Mouse (Mus musculus) lung, adult 2 months (tissue): Measurements from ENCODE around the gene Cryga. TPM values are rescaled to one million over a fixed set of nuclear protein-coding genes. Genes with fewer than 3 reads are reported as not detected.

Experiments used
- DNase-seq: peaks from one replicate; pipeline ENCODE4 v3.0.0; 2022
- H3K4me1 ChIP-seq: fragments of 200-500 bp; 2 replicates; pipeline ENCODE4 v1.6.1; 2011; ENCODE audit warnings: low read length; ENCODE audit not compliant: control insufficient read depth, insufficient read depth
- H3K4me3 ChIP-seq: fragments of 200-500 bp; replicated peaks from 2 replicates; pipeline ENCODE3; 2011; ENCODE audit warnings: low read depth, mild to moderate bottlenecking, control low read depth, low read length; ENCODE audit errors: extremely low read depth
- CTCF ChIP-seq: fragments of 200-500 bp; IDR thresholded peaks from 2 replicates; pipeline ENCODE4 v1.5.1; 2011; ENCODE audit warnings: mild to moderate bottlenecking, low read length, control low read depth; ENCODE audit not compliant: insufficient read depth
- POLR2A ChIP-seq: fragments of 200-500 bp; IDR thresholded peaks from 2 replicates; pipeline ENCODE4 v1.6.1; 2011; ENCODE audit warnings: low read depth, mild to moderate bottlenecking, control low read depth, low read length, borderline replicate concordance; ENCODE audit errors: extremely low read depth
- WGBS: fragments of 180-500 bp; shearing (Covaris S2); methylation state at CpG from one replicate; pipeline ENCODE4 v1.1.7; 2018; 5-methylcytosine and 5-hydroxymethylcytosine counted together
- polyA plus RNA-seq: library from polyadenylated mRNA; depleted of rRNA; stranded (reverse); fragments of >200 nt; gene quantifications from 2 replicates; pipeline ENCODE4 v1.2.3, GENCODE M21; 2012

The Cryga gene
- polyA plus RNA-seq, 1 experiment, result not detected

DNA sequence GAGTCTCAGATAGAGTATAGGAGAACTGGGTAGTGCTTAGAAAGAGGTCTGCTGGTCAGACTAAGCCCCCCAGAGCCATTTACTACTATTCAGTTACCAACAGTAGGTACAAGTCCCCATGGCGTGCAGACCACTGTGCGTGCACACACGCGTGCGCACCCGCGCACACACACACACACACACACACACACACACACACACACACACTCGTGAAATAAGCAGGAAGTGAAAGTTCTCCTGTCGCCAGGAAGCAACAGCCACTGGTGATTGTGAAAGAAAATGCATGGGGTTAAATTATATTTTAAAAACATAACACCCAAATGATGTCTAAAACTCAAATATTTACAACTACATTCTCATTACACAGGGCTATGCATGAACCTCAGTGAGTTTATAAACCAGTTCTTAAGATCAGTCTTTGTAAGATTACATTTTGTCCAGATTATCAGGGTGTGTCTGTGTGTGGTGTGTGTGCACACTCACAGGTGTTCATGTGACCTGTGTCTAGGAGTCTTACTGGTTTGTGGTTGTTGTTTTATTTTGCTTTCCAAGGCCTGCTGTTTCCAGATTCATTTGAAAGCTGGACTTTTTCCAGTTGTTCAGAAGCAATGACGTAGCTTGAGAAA lies 4.6 kb upstream of the Cryga start:
- 78% methylated on average over 10 of the region's 10 CpGs for WGBS
- TF ChIP-seq CTCF, result no peak
- TF ChIP-seq POLR2A, result no peak
- DNase-seq, result no peak
- H3K4me3 ChIP-seq, result no peak overlapping the region
- H3K4me1 ChIP-seq, result no peaks in the 10 kb centered on the region

DNA sequence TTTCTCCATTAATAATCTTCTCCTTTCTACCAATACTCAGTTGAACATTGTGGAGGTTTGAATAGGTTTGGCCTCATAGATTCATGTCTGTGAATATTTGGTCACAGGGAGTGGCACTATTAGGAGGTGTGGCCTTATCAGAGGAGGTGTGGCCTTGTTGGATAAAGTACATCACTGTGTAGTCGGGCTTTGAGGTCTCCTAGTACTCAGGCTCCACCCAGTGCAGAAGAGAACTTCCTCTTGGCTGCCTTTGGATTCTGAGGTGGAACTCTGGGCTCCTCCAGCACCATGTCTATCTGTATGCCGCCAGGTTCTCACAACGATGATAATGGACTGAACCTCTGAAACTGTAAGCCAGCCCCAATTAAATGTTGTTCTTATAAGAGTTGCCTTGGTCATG lies 6.2 kb downstream of the Cryga start:
- 82% methylated on average over 3 of the region's 3 CpGs for WGBS
- no peak for TF ChIP-seq POLR2A
- no peak for TF ChIP-seq CTCF
- no peak overlapping the region for H3K4me3 ChIP-seq
- no peak for DNase-seq
- no peaks in the 10 kb centered on the region for H3K4me1 ChIP-seq

- TF ChIP-seq CTCF (no peak), POLR2A (no peak)
- Histone ChIP-seq H3K4me1 (no peaks in the 10 kb centered on the region), H3K4me3 (no peak overlapping the region)
- DNase-seq, result no peak
- 87% methylated on average over 3 of the region's 3 CpGs for WGBS
Observed at GRCm38 (mm10) chr1:65091566-65091965, 11.6 kb downstream of the Cryga start.

GRCm38 (mm10) chr1:65090370-65090769 lies 12.8 kb downstream of the Cryga start:
- TF ChIP-seq POLR2A, result no peak
- no peak for TF ChIP-seq CTCF
- DNase-seq, result peak; percentile 17
- Histone ChIP-seq H3K4me1 (no peaks in the 10 kb centered on the region), H3K4me3 (no peak overlapping the region)
- 21% methylated on average over 2 of the region's 2 CpGs for WGBS

DNA sequence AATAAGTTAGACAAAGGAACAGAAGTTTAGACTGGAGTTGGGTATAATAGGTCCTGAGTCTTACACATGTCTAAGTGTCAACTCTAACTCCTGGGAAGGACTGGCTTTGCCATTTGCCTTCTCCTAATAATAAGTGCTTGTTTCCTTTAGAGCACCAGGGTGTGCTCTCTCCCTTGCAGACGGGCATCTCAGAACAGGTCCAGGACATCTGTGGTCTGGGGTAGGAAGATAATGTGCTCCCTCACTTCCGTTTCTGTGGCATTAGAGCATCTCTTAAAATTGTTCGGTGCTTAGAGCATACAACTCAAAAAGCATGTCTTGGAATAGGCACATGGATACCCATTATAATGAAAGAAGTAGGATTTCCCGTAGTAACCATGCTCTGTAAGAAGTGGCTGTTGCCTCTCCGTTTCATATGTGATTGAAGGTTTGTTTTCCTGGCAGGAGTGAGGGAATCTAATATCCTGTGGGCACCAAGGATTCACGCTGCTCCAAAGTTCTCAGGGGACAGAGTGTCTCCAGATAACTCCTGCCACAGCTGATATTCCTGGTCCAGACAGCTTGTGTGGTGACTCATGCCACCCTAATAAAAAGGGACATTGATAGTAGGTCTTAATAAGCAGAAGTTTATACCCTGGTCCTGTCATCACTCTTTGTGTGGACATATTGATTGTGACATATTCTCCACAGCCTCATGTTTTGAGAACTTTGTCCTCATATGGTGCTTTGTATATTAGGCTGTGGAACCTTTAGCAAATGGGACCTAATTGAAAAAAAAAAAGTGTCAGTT lies 14.4 kb downstream of the Cryga start:
- no peaks in the 10 kb centered on the region for H3K4me1 ChIP-seq
- TF ChIP-seq CTCF (no peak), POLR2A (no peak)
- no peak for DNase-seq
- H3K4me3 ChIP-seq, result no peak overlapping the region
- 68% methylated on average over 6 of the region's 6 CpGs for WGBS

- WGBS, result 45% methylated on average over 7 of the region's 7 CpGs
- TF ChIP-seq POLR2A (no peak), CTCF (no peak)
- DNase-seq, result no peak
- H3K4me1 ChIP-seq, result no peaks in the 10 kb centered on the region
- no peak within 1 kb of the TSS for H3K4me3 ChIP-seq
Observed at GRCm38 (mm10) chr1:65082188-65082587, 21.0 kb downstream of the Cryga start, which contains the start of gene Crygb. Crygb (minus strand) TSS chr1:65082288.

GRCm38 (mm10) chr1:65075607-65076006 lies 27.6 kb downstream of the Cryga start:
- DNase-seq, result no peak
- H3K4me3 ChIP-seq, result no peak overlapping the region
- WGBS, result 17% methylated on average over 5 of the region's 5 CpGs
- TF ChIP-seq CTCF, result no peak
- TF ChIP-seq POLR2A, result no peak
- no peaks in the 10 kb centered on the region for H3K4me1 ChIP-seq

DNA sequence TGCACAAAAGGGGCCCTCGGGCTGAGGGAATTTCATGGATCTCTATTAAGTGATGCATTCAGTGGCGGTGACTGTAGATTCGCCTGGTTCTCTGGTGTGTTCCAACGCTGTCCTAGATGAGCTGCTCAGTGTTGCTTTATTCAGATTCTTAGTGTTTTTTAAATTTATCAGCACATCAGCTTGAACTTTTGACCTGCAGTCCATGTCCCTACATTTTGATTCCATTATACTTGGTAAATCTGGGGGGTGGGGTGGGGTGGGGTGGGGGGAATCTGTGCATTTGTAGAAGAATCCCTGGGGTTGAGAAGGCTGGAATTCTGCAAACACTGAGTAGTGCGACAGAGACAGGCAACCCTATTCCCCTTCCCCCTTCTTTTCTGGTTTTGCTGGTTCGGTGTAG lies 29.6 kb downstream of the Cryga start, which contains the start of gene Crygc:
Gene Crygc (minus strand): TSS at position 101 of the 400 bp plus-strand sequence.
- no peaks in the 10 kb centered on the region for H3K4me1 ChIP-seq
- TF ChIP-seq POLR2A (no peak), CTCF (no peak)
- WGBS, result 65% methylated on average over 6 of the region's 6 CpGs
- no peak within 1 kb of the TSS for H3K4me3 ChIP-seq
- no peak for DNase-seq

DNA sequence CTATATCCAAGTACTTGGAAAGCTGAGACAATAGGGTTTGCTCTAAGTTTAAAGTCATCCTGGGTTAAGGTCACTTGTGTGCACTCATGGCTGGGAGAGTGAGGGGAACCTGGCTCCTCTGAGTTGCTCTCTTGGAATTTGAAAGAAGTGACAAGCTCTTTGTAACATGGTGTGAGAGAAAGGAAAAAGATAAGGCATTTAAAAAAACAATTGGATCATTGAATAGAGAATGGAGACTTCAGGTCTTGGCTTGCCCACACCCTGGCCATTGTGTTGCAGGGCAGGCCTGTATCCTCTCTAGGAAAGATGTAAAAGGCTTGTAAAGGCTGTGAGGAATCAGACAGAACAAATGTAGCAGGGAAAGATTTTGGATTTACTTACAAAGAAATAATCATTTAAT lies 35.3 kb downstream of the Cryga start:
- no peak for TF ChIP-seq POLR2A
- no peak overlapping the region for H3K4me3 ChIP-seq
- DNase-seq, result no peak

DNA sequence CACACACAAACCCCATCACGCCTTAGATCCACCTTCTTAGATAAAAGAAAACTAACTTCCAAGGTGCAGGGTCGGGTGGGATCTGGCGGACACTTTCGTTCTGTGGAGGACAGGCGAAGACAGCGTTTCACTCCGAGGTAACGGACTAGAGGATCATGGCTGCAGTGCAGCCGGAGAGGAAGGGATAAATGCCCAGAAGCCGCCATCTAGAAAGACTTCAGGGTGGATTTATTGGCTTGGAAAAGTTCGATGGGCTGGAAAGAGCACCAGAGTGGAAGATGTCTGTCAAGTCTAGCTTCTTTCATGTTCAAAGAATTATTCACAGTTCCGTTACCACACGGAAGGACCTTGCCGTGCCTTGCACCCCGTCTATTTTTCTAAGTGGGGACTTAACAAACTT lies 39.0 kb downstream of the Cryga start:
- 84% methylated on average over 15 of the region's 15 CpGs for WGBS

More for the DNA sequence above, 35.3 kb downstream of the Cryga start:
- H3K4me1 ChIP-seq, result no peaks in the 10 kb centered on the region

More for the DNA sequence above, 39.0 kb downstream of the Cryga start:
- Histone ChIP-seq H3K4me3 (no peak overlapping the region), H3K4me1 (no peaks in the 10 kb centered on the region)
- no peak for DNase-seq
- no peak for TF ChIP-seq CTCF
- no peak for TF ChIP-seq POLR2A
